Mouse (Mus musculus) spleen, embryonic (tissue): Measurements from ENCODE around the gene Alcam.

Source experiments
- CTCF ChIA-PET: fragments of 350-600 bp; sonication (Branson Sonifier 250); formaldehyde crosslinking; loops from one replicate; lab custom pipeline; 2022; lab: Charles Lee

Alcam gene

GRCm38 (mm10) chr16:52368521-52368920 is 85.4 kb downstream of the Alcam start:
- CTCF ChIA-PET = no interaction called here

- CTCF ChIA-PET = no interaction called here
Measured at GRCm38 (mm10) chr16:52366915-52367314, 87.0 kb downstream of the Alcam start.

GRCm38 (mm10) chr16:52363944-52364511 is 89.8 kb downstream of the Alcam start:
- CTCF ChIA-PET = no interaction called here

- CTCF ChIA-PET = interaction anchor here (0.6 kb wide), 1 partner anchor 107 kb away, joined by 3 read pairs; no protein-coding TSS in a partner anchor
Measured at GRCm38 (mm10) chr16:52343467-52344033, 110.3 kb downstream of the Alcam start.

- CTCF ChIA-PET = interaction anchor here (0.6 kb wide), 1 partner anchor 107 kb away, joined by 3 read pairs; no protein-coding TSS in a partner anchor
Measured at GRCm38 (mm10) chr16:52342694-52343466, 111.0 kb downstream of the Alcam start.

- CTCF ChIA-PET = no interaction called here
Measured at GRCm38 (mm10) chr16:52334084-52334483, 119.8 kb downstream of the Alcam start.

- CTCF ChIA-PET = no interaction called here
Measured at GRCm38 (mm10) chr16:52333631-52334030, 120.2 kb downstream of the Alcam start.

GRCm38 (mm10) chr16:52331341-52331830 is 122.5 kb downstream of the Alcam start:
- CTCF ChIA-PET = no interaction called here

- CTCF ChIA-PET = no interaction called here
Measured at GRCm38 (mm10) chr16:52329420-52329819, 124.5 kb downstream of the Alcam start.

GRCm38 (mm10) chr16:52319229-52319628 is 134.6 kb downstream of the Alcam start:
- CTCF ChIA-PET = no interaction called here

- CTCF ChIA-PET = interaction anchor here (0.6 kb wide), 3 partner anchors 267 to 995 kb away, joined by 3 to 6 read pairs (median 3); no protein-coding TSS in a partner anchor
Measured at GRCm38 (mm10) chr16:52311073-52311472, 142.8 kb downstream of the Alcam start.

GRCm38 (mm10) chr16:52307016-52307415 is 146.9 kb downstream of the Alcam start:
- CTCF ChIA-PET = no interaction called here

GRCm38 (mm10) chr16:52303532-52303902 is 150.4 kb downstream of the Alcam start:
- CTCF ChIA-PET = no interaction called here

GRCm38 (mm10) chr16:52302790-52303531 is 150.9 kb downstream of the Alcam start:
- CTCF ChIA-PET = no interaction called here

- CTCF ChIA-PET = no interaction called here
Measured at GRCm38 (mm10) chr16:52301730-52302129, 152.1 kb downstream of the Alcam start.

- CTCF ChIA-PET = no interaction called here
Measured at GRCm38 (mm10) chr16:52296376-52296775, 157.5 kb downstream of the Alcam start.

GRCm38 (mm10) chr16:52295535-52295934 is 158.3 kb downstream of the Alcam start:
- CTCF ChIA-PET = no interaction called here

GRCm38 (mm10) chr16:52292440-52293048 is 161.3 kb downstream of the Alcam start:
- CTCF ChIA-PET = no interaction called here

- CTCF ChIA-PET = no interaction called here
Measured at GRCm38 (mm10) chr16:52280186-52280585, 173.7 kb downstream of the Alcam start.

- CTCF ChIA-PET = no interaction called here
Measured at GRCm38 (mm10) chr16:52265066-52265465, 188.8 kb downstream of the Alcam start.

- CTCF ChIA-PET = no interaction called here
Measured at GRCm38 (mm10) chr16:52263751-52264150, 190.1 kb downstream of the Alcam start.
